Mouse (Mus musculus) stomach, embryonic 16.5 days (tissue): ENCODE data around the gene 2900026A02Rik. TPM values are rescaled to one million over a fixed set of nuclear protein-coding genes. Genes with fewer than 3 reads are reported as not detected.

Experiments
- ATAC-seq: fragments of 200-750 bp; cut with Nextera tagmentation; 2 replicates; pipeline ENCODE4 v1.8.0; 2017; ENCODE audit warnings: moderate number of reproducible peaks, moderate TSS enrichment; ENCODE audit not compliant: insufficient read depth, low FRiP score
- H3K27ac ChIP-seq: fragments of 300-500 bp; sonication (generic); 2 replicates; pipeline ENCODE4 v1.5.1; 2014; ENCODE audit warnings: low read length
- H3K27me3 ChIP-seq: fragments of 300-500 bp; sonication (generic); 2 replicates; pipeline ENCODE4 v1.6.1; 2014; ENCODE audit warnings: low read length, control low read depth, mixed read lengths; ENCODE audit not compliant: control insufficient read depth, insufficient read depth
- H3K36me3 ChIP-seq: fragments of 300-500 bp; sonication (generic); 2 replicates; pipeline ENCODE4 v1.6.1; 2014; ENCODE audit warnings: low read length; ENCODE audit not compliant: control insufficient read depth, insufficient read depth
- H3K4me1 ChIP-seq: fragments of 300-500 bp; sonication (generic); 2 replicates; pipeline ENCODE4 v1.6.1; 2014; ENCODE audit warnings: low read length, control low read depth, mixed read lengths; ENCODE audit not compliant: control insufficient read depth, insufficient read depth
- H3K4me2 ChIP-seq: fragments of 300-500 bp; sonication (generic); 2 replicates; pipeline ENCODE4 v1.6.1; 2014; ENCODE audit warnings: low read depth, low read length, mixed read lengths
- H3K4me3 ChIP-seq: fragments of 300-500 bp; sonication (generic); replicated peaks from 2 replicates; pipeline ENCODE4 v1.5.1; 2014; ENCODE audit warnings: mild to moderate bottlenecking, low read length
- H3K9ac ChIP-seq: fragments of 300-500 bp; sonication (generic); 2 replicates; pipeline ENCODE4 v1.6.1; 2014; ENCODE audit warnings: low read length
- H3K9me3 ChIP-seq: fragments of 300-500 bp; sonication (generic); replicated peaks from 2 replicates; pipeline ENCODE4 v1.6.1; 2016; ENCODE audit warnings: low read length, control low read depth; ENCODE audit not compliant: control insufficient read depth
- WGBS: fragments of 180-500 bp; shearing (Covaris S2); extraction: QIAGEN DNeasy Blood & Tissue Kit; methylation state at CpG from one replicate; pipeline ENCODE4 v1.1.7; 2014; 5-methylcytosine and 5-hydroxymethylcytosine counted together
- polyA plus RNA-seq: library from polyadenylated mRNA; unstranded; fragments of >200 nt; fragmentation: Nextera tagmentation; extraction: Ambion mirVana; gene quantifications from 2 replicates; pipeline ENCODE4 v1.2.1, GENCODE M21; 2015

2900026A02Rik gene
- polyA plus RNA-seq, 1 experiment from 2014 or later = 14.9 TPM

DNA sequence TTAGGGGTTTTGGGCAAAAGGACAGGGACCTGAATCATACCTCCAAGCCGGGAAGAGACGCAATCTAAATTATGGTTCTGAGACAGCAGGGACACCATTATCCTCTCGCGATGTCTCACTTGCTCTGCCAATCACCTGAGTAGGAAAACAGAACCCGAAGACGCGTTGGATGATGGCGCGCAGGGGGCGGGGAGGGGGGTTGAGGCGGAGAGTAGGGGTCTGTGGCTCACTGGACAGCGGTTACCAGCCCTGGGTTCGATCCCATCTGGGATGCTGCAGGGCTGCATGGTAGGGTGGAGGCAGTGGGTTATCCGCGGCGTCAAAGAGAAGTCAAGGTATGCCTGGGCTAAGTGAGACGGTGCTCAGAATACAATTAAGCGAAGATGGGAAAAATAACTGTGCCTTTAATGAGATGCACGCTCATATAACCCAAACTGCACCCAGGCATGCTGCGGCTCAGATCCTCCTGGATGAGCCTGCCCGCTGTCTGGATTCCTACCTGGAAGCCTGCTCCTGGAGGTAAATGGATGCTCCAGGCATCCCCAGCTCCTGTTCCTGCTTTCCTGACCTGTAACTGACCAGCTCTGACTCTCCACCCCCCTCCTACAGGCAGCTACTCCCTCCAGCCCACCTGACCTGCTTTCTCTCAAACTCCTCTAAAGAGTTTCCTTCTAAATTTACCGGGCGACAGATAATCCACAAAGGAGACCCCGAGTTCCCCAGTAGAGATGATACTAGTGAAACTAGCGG, 4.8 kb upstream of the 2900026A02Rik start:
- Histone ChIP-seq H3K27ac (peak overlapping the region; percentile 36; the same call in 1 of the 2 replicates), H3K4me1 (peaks cover 8% of the 10 kb centered on the region), H3K4me2 (peak overlapping the region; percentile 58), H3K36me3 (no peaks in the 10 kb centered on the region), H3K4me3 (peak overlapping the region; percentile 29), H3K9me3 (no peaks in the 10 kb centered on the region), H3K27me3 (no peaks in the 10 kb centered on the region), H3K9ac (peak overlapping the region; percentile 69)
- ATAC-seq = no peak
- 26% methylated on average over 25 of the region's 25 CpGs for WGBS

DNA sequence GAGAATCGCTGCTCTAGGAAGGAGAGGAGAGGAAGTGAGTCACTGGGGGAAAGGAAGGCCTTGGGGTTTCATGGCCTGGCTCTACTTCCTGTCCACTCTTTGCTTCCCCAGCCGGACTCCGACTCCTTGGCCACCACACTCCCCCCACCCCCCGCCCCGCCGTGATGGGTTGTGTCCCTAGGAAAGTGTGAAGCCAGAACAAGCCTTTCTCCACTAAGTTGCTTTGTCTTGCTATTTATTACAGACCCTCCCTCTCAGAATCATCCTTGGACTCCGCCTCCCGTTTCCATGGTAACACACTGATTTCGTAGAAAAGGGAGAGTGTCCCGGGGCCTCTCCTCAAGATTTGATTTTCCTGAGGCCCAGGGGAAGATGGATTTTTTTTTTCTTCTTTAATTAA, 4.2 kb upstream of the 2900026A02Rik start:
- H3K36me3 ChIP-seq = no peaks in the 10 kb centered on the region
- 30% methylated on average over 10 of the region's 10 CpGs for WGBS
- H3K9ac ChIP-seq = no peak overlapping the region
- H3K4me2 ChIP-seq = no peak overlapping the region
- no peak overlapping the region for H3K4me3 ChIP-seq
- H3K4me1 ChIP-seq = peaks cover 12% of the 10 kb centered on the region
- no peak overlapping the region for H3K27ac ChIP-seq
- ATAC-seq = no peak
- H3K9me3 ChIP-seq = no peaks in the 10 kb centered on the region
- no peaks in the 10 kb centered on the region for H3K27me3 ChIP-seq

DNA sequence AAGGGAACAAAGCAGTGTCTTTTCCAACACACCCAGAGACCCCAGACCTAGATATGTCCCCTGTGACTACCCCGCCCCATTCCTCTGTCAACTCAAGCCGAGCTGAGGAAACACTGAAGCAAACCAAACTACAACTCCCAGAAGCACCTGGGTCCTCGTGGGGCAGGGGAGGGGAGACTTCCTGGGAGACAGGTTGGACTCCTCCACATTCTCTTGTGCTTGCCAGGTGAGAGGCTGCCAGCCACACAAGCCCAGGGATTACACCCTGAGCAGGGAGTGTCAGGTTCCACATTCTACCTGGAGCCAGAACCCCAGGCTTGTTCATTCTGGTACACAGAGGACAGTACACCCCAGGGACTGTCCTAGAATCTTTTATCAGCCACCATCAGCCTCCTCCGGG, 2.9 kb upstream of the 2900026A02Rik start:
- Histone ChIP-seq H3K27ac (no peak overlapping the region), H3K4me1 (peaks cover 22% of the 10 kb centered on the region), H3K4me2 (no peak overlapping the region), H3K36me3 (no peaks in the 10 kb centered on the region), H3K9me3 (no peaks in the 10 kb centered on the region), H3K4me3 (no peak overlapping the region), H3K27me3 (no peaks in the 10 kb centered on the region), H3K9ac (no peak overlapping the region)
- ATAC-seq = no peak
- 49% methylated on average over 4 of the region's 4 CpGs for WGBS

DNA sequence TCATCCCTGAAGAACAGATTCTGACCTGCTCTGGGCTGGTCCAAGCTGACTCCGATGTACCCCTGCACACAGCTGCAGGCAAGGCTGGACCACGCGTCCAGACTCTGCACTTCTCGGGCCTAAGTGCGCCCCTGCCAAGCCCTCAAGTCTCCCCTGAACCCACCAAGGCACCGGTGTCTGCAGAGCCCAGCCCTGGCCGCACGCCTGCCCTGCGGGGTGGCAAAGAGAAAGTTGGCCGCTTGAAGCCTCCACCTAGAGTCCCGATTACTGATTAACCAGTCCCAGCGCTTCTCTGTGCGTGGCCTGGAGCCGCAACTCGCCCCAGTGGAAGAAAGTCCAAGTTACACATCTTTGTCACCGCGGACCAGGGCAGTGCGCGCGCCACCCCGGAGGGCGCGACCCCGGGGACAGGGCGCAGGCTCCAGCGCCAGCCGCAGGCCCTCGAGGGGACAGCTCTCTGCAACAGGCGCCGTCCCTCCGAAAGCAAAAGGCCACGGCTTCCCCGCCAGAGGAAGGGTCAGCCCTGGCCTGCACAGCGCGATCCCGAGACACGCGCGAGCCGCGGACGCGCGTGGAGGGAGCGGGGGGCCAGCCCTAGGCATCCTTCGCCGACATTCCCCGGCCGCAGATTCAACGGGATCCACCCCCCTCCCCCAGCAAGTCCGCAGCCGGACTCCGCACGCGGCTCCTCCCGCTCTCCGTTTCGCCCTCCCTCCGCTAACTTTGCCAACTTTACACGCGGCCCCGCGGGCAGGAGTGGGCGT, 471 bp downstream of the 2900026A02Rik start:
- peak overlapping the region; percentile 81 for H3K9ac ChIP-seq
- peak overlapping the region; percentile 72 for H3K4me3 ChIP-seq
- ATAC-seq = peak; percentile 42; the same call in 1 of the 2 replicates
- WGBS = 2% methylated on average over 62 of the region's 64 CpGs
- peaks cover 39% of the 10 kb centered on the region for H3K4me1 ChIP-seq
- no peaks in the 10 kb centered on the region for H3K9me3 ChIP-seq
- H3K36me3 ChIP-seq = no peaks in the 10 kb centered on the region
- H3K4me2 ChIP-seq = peak overlapping the region; percentile 96
- no peaks in the 10 kb centered on the region for H3K27me3 ChIP-seq
- peak overlapping the region; percentile 76 for H3K27ac ChIP-seq

DNA sequence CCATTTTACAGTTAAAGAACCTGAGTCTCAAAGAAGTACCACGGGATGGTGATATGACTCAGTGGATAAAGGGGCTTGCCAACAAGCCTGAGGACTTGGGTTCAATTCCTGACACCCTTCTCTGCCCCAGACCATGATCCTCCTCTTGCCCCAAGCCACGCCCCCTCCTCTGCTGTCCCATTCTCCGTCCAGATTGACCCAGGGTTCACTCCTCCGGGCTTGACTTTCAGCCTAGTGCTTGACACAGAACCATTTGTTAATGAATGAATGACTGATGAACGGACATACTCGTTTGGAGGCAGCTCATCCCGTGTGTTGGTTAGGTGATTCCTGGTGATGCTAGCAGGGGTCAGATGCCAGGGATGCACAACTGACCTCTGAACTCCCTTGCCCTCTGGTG, 1.2 kb downstream of the 2900026A02Rik start:
- ATAC-seq = no peak
- Histone ChIP-seq H3K4me3 (peak overlapping the region; percentile 72; the same call in 1 of the 2 replicates), H3K4me2 (peak overlapping the region; percentile 96), H3K27me3 (no peaks in the 10 kb centered on the region), H3K36me3 (no peaks in the 10 kb centered on the region), H3K27ac (peak overlapping the region; percentile 76; the same call in 1 of the 2 replicates), H3K9ac (peak overlapping the region; percentile 81; the same call in 1 of the 2 replicates), H3K4me1 (peaks cover 41% of the 10 kb centered on the region), H3K9me3 (no peaks in the 10 kb centered on the region)
- 42% methylated on average over 7 of the region's 7 CpGs for WGBS

DNA sequence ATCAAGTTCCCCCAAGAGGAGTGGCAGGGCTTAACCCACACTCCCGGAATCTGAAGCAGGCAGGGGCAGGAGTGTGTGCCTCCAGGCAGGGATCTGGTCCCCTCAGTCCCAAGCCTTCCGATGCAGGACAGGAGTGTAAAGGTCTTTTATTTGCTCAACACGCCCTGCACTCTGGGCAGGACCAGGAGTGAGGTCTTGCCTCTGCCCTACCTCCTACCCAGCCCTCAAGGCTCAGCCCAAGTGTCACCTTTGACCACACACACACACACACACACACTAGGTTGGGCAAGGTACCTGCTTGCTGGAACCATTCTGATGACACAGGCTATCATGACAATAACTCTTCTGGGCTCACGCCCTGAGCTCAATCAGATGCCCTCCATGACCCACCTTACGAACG, 1.6 kb downstream of the 2900026A02Rik start:
- Histone ChIP-seq H3K4me3 (peak overlapping the region; percentile 13; the same call in 1 of the 2 replicates), H3K9ac (peak overlapping the region; percentile 36; the same call in 1 of the 2 replicates), H3K4me2 (peak overlapping the region; percentile 37), H3K27ac (peak overlapping the region; percentile 76), H3K9me3 (no peaks in the 10 kb centered on the region), H3K27me3 (no peaks in the 10 kb centered on the region), H3K4me1 (peaks cover 41% of the 10 kb centered on the region), H3K36me3 (no peaks in the 10 kb centered on the region)
- WGBS = 57% methylated on average over 6 of the region's 6 CpGs
- peak; percentile 41 for ATAC-seq

DNA sequence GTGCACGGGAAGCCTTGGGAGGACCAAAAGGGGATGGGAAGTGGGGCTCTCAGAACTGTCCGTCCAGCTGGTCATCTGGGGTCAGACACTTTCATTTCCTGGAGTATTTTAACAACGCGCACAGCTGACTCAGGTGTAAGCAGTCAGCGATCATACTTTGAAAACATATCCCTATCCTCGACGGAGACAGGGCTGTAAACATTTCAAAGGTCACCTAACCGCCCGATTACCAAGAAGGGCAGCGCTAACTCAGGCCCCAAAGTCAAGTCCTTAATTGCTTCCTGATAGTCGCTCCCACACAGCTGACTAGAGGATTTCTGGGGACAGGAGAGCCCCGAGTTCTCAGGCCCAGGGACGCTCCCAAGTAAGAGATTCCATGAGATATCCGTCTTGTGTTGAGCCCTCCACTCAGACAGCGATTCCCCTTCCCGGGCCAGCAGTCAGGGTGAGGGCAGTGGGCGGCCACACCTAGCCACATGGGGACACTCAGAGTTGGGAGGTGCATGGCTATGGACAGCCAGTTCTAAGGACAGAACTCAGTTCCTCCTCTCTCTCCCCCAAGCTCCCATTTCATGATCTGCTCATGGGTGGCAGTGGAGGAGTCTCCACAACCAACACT, 2.3 kb downstream of the 2900026A02Rik start:
- 38% methylated on average over 17 of the region's 17 CpGs for WGBS
- Histone ChIP-seq H3K27me3 (no peaks in the 10 kb centered on the region), H3K36me3 (no peaks in the 10 kb centered on the region), H3K4me2 (peak overlapping the region; percentile 37), H3K27ac (peak overlapping the region; percentile 76), H3K9me3 (no peaks in the 10 kb centered on the region), H3K4me1 (peaks cover 41% of the 10 kb centered on the region), H3K9ac (peak overlapping the region; percentile 36; the same call in 1 of the 2 replicates), H3K4me3 (peak overlapping the region; percentile 13; the same call in 1 of the 2 replicates)
- ATAC-seq = no peak

DNA sequence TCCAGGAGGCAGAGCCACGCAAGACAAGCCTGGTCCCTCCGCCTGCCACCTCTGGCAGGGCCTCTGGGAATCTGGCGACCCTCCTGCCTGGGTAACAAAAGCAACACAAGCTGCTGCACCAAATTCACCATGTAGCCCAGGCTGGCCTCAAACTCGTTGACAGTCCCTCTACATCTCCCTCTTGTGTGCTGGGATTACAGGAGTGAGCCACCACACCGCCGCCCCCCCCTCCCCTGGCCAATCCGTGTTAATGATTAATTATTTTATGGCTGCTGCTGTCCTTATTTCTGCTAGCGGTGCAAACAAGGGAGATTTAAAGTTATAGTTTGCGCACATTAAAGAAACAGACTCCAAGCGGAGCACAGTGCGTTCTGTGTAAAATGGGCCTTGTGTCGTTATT, 4.0 kb downstream of the 2900026A02Rik start:
- H3K36me3 ChIP-seq = no peaks in the 10 kb centered on the region
- no peak overlapping the region for H3K4me2 ChIP-seq
- no peak overlapping the region for H3K4me3 ChIP-seq
- peaks cover 41% of the 10 kb centered on the region for H3K4me1 ChIP-seq
- ATAC-seq = no peak
- 0 out of 2 replicates have a peak overlapping the region, but pooled peaks have one; percentile 13 for H3K9ac ChIP-seq
- H3K27me3 ChIP-seq = no peaks in the 10 kb centered on the region
- 51% methylated on average over 12 of the region's 12 CpGs for WGBS
- H3K27ac ChIP-seq = peak overlapping the region; percentile 47; the same call in 1 of the 2 replicates
- no peaks in the 10 kb centered on the region for H3K9me3 ChIP-seq
